Mouse (Mus musculus): ENCODE data around the gene Krt24. TPM values are rescaled to one million over a fixed set of nuclear protein-coding genes. Genes with fewer than 3 reads are reported as not detected.

Krt24 gene
- not detected in 2 replicates for polyA plus RNA-seq (2015; fragmentation: Nextera tagmentation; extraction: Ambion mirVana)

- no peak within 1 kb of the TSS for H3K4me2 ChIP-seq (ENCODE audit: low read length)
- ATAC-seq (replicated peaks; ENCODE audit: low FRiP score, low read depth) = no peak
Observed at GRCm38 (mm10) chr11:99284833-99285312, at the start of gene Krt24. Gene Krt24 (minus strand): TSS chr11:99285262.

GRCm38 (mm10) chr11:99333426-99333825, 48.4 kb upstream of the Krt24 start:
- H3K27me3 ChIP-seq (ENCODE audit: insufficient read depth, low read length) = no peaks in the 10 kb centered on the region
- 36% methylated on average over 13 of the region's 13 CpGs for WGBS
- no peak overlapping the region for H3K27ac ChIP-seq
- peak; percentile 37 for DNase-seq (ENCODE audit: low spot score)
- H3K9ac ChIP-seq (ENCODE audit: low read depth, low read length) = no peak overlapping the region
- H3K36me3 ChIP-seq (ENCODE audit: insufficient read depth, low read length) = no peaks in the 10 kb centered on the region
- H3K4me2 ChIP-seq (ENCODE audit: low read length) = no peak overlapping the region
- no peaks in the 10 kb centered on the region for H3K9me3 ChIP-seq (replicated peaks; ENCODE audit: low read length)
- no peaks in the 10 kb centered on the region for H3K4me1 ChIP-seq (replicated peaks; ENCODE audit: insufficient read depth, low read length)
- TF ChIP-seq CTCF (IDR thresholded peaks at IDR 0.05; ENCODE audit: low read depth) = no peak
- ATAC-seq (replicated peaks; ENCODE audit: low FRiP score, low read depth) = no peak
- no peak overlapping the region for H3K4me3 ChIP-seq (replicated peaks; ENCODE audit: low read depth, low read length)

More at GRCm38 (mm10) chr11:99284833-99285312, at the start of gene Krt24:
- DNase-seq (ENCODE audit: low spot score) = no peak
- 46% methylated on average over 11 of the region's 11 CpGs for WGBS
- no peaks in the 10 kb centered on the region for H3K9me3 ChIP-seq (replicated peaks; ENCODE audit: low read length)
- no peak for TF ChIP-seq CTCF (IDR thresholded peaks at IDR 0.05; ENCODE audit: low read depth)
- no peak within 1 kb of the TSS for H3K4me3 ChIP-seq (replicated peaks; ENCODE audit: low read depth, low read length)
- no peak within 1 kb of the TSS for H3K27ac ChIP-seq
- no peak within 1 kb of the TSS for H3K9ac ChIP-seq (ENCODE audit: low read depth, low read length)
- H3K36me3 ChIP-seq (ENCODE audit: insufficient read depth, low read length) = no peaks in the 10 kb centered on the region
- no peaks in the 10 kb centered on the region for H3K27me3 ChIP-seq (ENCODE audit: insufficient read depth, low read length)
- no peaks in the 10 kb centered on the region for H3K4me1 ChIP-seq (replicated peaks; ENCODE audit: insufficient read depth, low read length)

GRCm38 (mm10) chr11:99329655-99330054, 44.6 kb upstream of the Krt24 start:
- Histone ChIP-seq H3K9me3 (replicated peaks; ENCODE audit: low read length) (no peaks in the 10 kb centered on the region), H3K27me3 (ENCODE audit: insufficient read depth, low read length) (no peaks in the 10 kb centered on the region), H3K4me3 (replicated peaks; ENCODE audit: low read depth, low read length) (no peak overlapping the region), H3K4me1 (replicated peaks; ENCODE audit: insufficient read depth, low read length) (no peaks in the 10 kb centered on the region), H3K36me3 (ENCODE audit: insufficient read depth, low read length) (no peaks in the 10 kb centered on the region), H3K4me2 (ENCODE audit: low read length) (no peak overlapping the region), H3K9ac (ENCODE audit: low read depth, low read length) (no peak overlapping the region), H3K27ac (no peak overlapping the region)
- TF ChIP-seq CTCF (IDR thresholded peaks at IDR 0.05; ENCODE audit: low read depth) = no peak
- 70% methylated on average over 2 of the region's 2 CpGs for WGBS
- no peak for DNase-seq (ENCODE audit: low spot score)
- no peak for ATAC-seq (replicated peaks; ENCODE audit: low FRiP score, low read depth)

GRCm38 (mm10) chr11:99322851-99323250, 37.8 kb upstream of the Krt24 start, which contains the start of gene Krt25:
Gene Krt25 (minus strand): TSS chr11:99322951.
- no peak for DNase-seq (ENCODE audit: low spot score)

GRCm38 (mm10) chr11:99321094-99321493, 36.0 kb upstream of the Krt24 start:
- DNase-seq (ENCODE audit: low spot score) = no peak
- Histone ChIP-seq H3K27ac (no peak overlapping the region), H3K27me3 (ENCODE audit: insufficient read depth, low read length) (no peaks in the 10 kb centered on the region), H3K4me1 (replicated peaks; ENCODE audit: insufficient read depth, low read length) (no peaks in the 10 kb centered on the region), H3K4me3 (replicated peaks; ENCODE audit: low read depth, low read length) (no peak overlapping the region), H3K36me3 (ENCODE audit: insufficient read depth, low read length) (no peaks in the 10 kb centered on the region), H3K9me3 (replicated peaks; ENCODE audit: low read length) (no peaks in the 10 kb centered on the region), H3K9ac (ENCODE audit: low read depth, low read length) (no peak overlapping the region), H3K4me2 (ENCODE audit: low read length) (no peak overlapping the region)
- no peak for TF ChIP-seq CTCF (IDR thresholded peaks at IDR 0.05; ENCODE audit: low read depth)
- WGBS = 81% methylated on average over 14 of the region's 14 CpGs
- ATAC-seq (replicated peaks; ENCODE audit: low FRiP score, low read depth) = no peak

More at GRCm38 (mm10) chr11:99322851-99323250, 37.8 kb upstream of the Krt24 start, which contains the start of gene Krt25:
- no peak for ATAC-seq (replicated peaks; ENCODE audit: low FRiP score, low read depth)
- no peaks in the 10 kb centered on the region for H3K9me3 ChIP-seq (replicated peaks; ENCODE audit: low read length)
- WGBS = 93% methylated on average over 11 of the region's 11 CpGs
- H3K4me3 ChIP-seq (replicated peaks; ENCODE audit: low read depth, low read length) = no peak within 1 kb of the TSS
- no peaks in the 10 kb centered on the region for H3K27me3 ChIP-seq (ENCODE audit: insufficient read depth, low read length)
- TF ChIP-seq CTCF (IDR thresholded peaks at IDR 0.05; ENCODE audit: low read depth) = no peak
- H3K4me1 ChIP-seq (replicated peaks; ENCODE audit: insufficient read depth, low read length) = no peaks in the 10 kb centered on the region
- H3K27ac ChIP-seq = no peak within 1 kb of the TSS
- no peaks in the 10 kb centered on the region for H3K36me3 ChIP-seq (ENCODE audit: insufficient read depth, low read length)
- no peak within 1 kb of the TSS for H3K4me2 ChIP-seq (ENCODE audit: low read length)
- H3K9ac ChIP-seq (ENCODE audit: low read depth, low read length) = no peak within 1 kb of the TSS

- Histone ChIP-seq H3K4me1 (replicated peaks; ENCODE audit: insufficient read depth, low read length) (no peaks in the 10 kb centered on the region), H3K9ac (ENCODE audit: low read depth, low read length) (no peak overlapping the region), H3K36me3 (ENCODE audit: insufficient read depth, low read length) (no peaks in the 10 kb centered on the region), H3K4me2 (ENCODE audit: low read length) (no peak overlapping the region), H3K4me3 (replicated peaks; ENCODE audit: low read depth, low read length) (no peak overlapping the region), H3K9me3 (replicated peaks; ENCODE audit: low read length) (no peaks in the 10 kb centered on the region), H3K27me3 (ENCODE audit: insufficient read depth, low read length) (no peaks in the 10 kb centered on the region), H3K27ac (no peak overlapping the region)
- WGBS = 50% methylated on average over 9 of the region's 9 CpGs
- DNase-seq (ENCODE audit: low spot score) (no peak), ATAC-seq (replicated peaks; ENCODE audit: low FRiP score, low read depth) (no peak)
- TF ChIP-seq CTCF (IDR thresholded peaks at IDR 0.05; ENCODE audit: low read depth) = no peak
Observed at GRCm38 (mm10) chr11:99319127-99319526, 34.1 kb upstream of the Krt24 start.

- no peaks in the 10 kb centered on the region for H3K27me3 ChIP-seq (ENCODE audit: insufficient read depth, low read length)
- no peak overlapping the region for H3K27ac ChIP-seq
- TF ChIP-seq CTCF (IDR thresholded peaks at IDR 0.05; ENCODE audit: low read depth) = no peak
- no peak overlapping the region for H3K9ac ChIP-seq (ENCODE audit: low read depth, low read length)
- ATAC-seq (replicated peaks; ENCODE audit: low FRiP score, low read depth) = no peak
- no peaks in the 10 kb centered on the region for H3K36me3 ChIP-seq (ENCODE audit: insufficient read depth, low read length)
- 41% methylated on average over 8 of the region's 8 CpGs for WGBS
- no peak overlapping the region for H3K4me3 ChIP-seq (replicated peaks; ENCODE audit: low read depth, low read length)
- no peaks in the 10 kb centered on the region for H3K9me3 ChIP-seq (replicated peaks; ENCODE audit: low read length)
- no peaks in the 10 kb centered on the region for H3K4me1 ChIP-seq (replicated peaks; ENCODE audit: insufficient read depth, low read length)
- peak; percentile 63 for DNase-seq (ENCODE audit: low spot score)
- H3K4me2 ChIP-seq (ENCODE audit: low read length) = no peak overlapping the region
Observed at GRCm38 (mm10) chr11:99316543-99316942, 31.5 kb upstream of the Krt24 start.
